Mouse (Mus musculus) lung, postnatal 4 days (tissue): Measurements from ENCODE around the gene Sync.

Source experiments
- DNase-seq, 2 experiments: peaks; one replicate each; pipeline ENCODE4 v3.0.0; 2021

Gene Sync

DNA sequence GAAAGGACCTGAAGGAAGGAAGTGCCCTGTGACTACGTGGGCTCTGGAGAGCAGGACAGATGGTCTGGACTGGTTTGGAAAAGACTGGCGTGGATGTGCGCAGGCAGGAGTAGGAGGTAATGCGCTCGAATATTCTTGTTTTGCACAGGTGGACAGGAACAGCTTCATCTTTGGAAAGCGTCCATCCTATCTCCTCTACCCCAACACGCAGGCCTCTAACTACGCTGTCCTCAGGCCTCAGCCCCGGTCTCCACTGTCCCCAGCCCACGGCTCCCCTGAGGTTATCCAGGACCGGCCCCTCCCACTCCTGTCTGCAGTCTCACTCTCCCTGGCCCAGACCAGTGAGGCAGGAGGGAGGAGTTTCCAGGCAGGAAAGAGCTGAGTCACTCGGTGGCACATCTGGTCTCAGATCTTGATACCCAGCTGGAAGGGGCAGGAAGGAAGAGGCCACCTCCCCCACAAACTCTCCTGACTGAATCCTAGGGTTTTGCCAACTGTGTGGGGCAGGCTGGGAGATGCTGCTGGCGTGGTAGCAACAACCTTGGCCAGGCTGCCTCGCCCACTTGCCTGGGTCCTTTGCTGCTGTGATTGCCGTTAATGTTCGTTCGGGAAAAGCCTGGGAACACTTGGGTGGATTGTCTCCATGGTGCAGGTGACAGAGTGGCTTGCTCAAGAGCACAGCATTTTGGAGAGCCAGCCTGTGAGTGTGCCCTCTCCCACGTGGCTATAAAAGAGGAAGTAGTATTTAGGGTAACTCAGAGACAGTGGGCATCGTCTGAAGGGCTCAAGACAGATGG is 24.0 kb upstream of the Sync start:
- peak; percentile 69 to 76 for DNase-seq

DNA sequence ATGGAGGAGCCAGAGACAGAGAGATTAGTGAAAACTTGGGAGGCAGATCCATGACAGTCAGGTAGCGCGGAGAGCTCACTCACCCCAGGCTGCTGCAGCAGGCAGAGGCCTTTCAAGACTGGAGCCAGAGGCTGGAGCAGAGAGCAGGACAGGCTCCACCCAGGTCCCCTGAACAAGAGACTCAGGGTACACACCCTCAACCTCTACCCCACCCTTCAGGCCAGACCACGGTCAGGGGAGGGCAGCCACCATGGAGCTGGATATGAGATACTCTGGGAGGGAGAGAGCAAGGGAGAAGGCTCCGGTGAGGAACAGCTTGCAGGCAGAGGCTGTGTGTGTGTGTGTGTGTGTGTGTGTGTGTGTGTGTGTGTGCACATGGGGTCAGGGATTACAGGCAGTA is 21.2 kb upstream of the Sync start:
- DNase-seq = no peak

DNA sequence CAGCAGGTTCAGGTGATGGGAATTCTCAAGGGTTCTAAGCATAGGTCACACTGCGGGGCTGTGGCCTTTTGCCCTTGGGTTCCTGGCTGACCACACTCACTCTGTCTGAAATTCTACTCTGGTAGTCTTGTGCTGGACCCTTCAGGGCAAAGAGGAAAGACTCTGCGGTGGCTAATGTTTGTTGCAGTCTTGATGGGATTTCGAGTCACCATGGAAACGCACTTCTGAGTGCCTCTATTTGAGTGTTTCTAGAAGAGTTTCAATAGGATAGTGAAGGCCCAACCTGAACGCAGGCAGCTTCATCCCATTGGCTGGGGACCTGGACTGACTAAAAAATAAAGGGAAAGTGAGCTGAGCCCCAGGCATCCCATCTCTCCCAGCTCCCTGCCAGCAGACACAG is 20.6 kb upstream of the Sync start:
- DNase-seq = no peak

GRCm38 (mm10) chr4:129268698-129269097 is 18.7 kb upstream of the Sync start:
- DNase-seq = peak in 1 of 2 experiments; percentile 49

DNA sequence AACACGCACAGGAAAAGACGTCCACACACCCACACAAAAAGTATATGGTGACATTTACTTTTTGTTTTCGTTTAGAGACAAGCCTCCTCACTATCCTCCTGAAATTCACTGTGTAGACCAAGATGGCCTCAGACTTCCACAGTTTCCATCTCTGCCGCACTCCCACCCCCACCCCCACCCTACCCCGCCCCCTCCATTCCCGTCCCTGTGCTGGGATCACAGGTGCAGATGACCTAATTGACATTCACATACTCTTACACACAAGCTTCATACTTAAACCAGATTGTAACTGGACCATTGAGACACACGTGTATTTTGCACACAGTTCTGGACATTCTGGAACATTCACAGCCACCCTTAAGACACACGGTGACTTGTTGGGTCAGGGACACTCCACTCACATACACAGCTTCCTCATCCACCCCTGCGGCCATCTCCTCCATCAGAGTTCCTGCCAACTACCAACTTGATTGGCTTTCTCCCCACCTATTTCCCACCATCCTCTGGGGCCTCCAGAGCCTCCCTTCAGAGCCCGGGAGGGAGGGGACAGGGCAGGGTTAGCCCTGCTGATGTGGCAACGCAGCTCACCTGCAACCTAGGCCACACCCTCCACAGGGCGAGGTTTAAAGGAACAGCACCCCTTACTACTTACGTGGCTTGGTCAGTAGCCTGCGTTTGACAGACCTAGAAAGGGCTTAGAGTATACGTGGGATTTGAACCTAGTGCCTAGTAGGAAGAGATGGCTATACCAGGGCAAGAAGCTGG is 15.2 kb upstream of the Sync start:
- peak; percentile 71 to 88 for DNase-seq

DNA sequence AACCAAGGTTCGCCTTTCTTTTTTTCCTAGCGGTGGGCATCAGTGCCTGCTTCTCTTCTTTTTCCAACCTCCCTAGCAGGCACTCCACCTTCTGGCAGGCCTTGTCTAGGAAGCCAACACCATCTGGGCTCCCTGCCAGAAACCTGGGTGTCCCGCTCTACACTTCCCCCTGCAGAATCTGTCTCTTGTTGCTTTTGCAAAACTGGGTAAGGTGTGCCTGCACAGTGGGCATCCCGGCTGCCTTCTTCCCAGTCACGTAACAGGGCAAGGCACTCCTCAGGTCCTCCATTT is 14.7 kb upstream of the Sync start:
- DNase-seq = peak; percentile 76 to 79

DNA sequence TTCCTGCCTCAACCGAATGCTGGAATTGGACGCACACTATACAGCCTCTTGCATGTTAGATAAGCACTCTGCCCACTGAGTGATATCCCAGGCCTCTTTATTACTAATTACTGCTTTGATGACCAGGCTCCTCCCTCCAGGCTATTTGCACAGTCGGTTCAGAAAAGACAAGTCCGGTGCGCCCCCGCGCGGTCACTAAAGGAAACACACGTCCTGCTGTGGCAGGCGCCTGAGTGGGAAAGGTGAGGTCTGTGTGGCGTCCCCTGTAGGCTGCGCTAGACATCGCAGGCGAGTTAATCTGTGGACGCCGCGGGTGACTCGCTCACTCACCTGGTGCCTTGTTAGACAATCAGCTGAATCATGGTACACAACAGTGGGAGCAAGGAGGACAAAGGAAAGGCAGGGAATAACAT is 11.0 kb upstream of the Sync start:
- peak; percentile 94 to 98 for DNase-seq

DNA sequence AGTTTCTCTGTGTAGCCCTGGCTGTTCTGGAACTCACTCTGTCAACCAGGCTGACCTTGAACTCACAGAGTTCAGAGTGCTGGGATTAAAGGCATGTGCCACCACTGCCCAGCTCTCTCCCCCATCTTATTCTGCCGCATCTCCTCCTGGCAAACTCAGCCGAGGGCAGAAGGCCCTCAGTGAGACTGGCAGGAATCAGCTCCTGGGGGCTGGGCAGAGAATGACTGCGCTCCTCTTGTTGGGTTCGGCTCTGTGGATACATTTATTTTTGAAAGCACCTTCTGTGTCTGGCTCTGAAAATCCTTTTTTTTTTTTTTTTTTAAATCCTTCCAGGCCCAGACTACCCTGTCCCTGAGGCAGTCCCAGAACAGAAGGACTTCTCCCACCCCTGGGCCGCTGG is 4.6 kb upstream of the Sync start:
- DNase-seq = no peak

DNA sequence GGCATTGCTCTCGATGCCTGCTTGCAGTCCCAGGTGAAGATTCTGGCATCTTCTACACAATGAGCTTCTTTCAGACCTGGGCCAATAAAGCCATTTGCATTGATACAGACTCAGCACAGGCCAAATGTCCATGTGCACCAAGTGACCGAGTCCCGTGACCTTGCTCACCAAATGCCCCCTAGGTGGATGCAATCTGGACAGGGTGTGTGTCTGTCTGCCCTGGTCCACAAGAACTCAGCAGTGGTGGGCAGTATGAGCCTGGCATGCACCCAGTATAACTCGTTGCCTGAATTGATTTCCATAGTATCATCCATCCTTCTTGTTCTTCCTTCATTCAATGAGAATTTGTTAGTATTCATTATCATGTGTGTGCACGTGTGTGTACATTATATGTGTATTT is 4.2 kb upstream of the Sync start:
- DNase-seq = no peak

DNA sequence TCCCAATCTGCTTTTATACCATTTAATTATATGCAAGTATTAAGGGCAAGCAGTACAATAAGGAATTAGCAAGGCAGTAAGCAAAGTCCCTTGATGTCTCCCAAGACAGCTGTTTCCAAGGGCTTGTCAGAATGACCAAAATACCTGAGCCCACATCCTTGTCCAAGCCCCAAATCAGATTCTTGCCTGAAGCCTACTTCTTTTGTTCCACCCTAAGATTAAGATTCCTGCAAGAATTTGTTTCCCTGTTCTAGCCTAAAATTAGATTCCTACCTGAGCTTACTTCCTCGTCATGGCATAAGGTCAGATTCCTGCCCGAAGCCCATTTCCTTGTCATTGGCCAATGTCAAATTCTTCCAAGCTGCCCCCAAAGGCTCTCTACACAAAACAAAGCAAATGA is 2.7 kb upstream of the Sync start:
- DNase-seq = no peak

DNA sequence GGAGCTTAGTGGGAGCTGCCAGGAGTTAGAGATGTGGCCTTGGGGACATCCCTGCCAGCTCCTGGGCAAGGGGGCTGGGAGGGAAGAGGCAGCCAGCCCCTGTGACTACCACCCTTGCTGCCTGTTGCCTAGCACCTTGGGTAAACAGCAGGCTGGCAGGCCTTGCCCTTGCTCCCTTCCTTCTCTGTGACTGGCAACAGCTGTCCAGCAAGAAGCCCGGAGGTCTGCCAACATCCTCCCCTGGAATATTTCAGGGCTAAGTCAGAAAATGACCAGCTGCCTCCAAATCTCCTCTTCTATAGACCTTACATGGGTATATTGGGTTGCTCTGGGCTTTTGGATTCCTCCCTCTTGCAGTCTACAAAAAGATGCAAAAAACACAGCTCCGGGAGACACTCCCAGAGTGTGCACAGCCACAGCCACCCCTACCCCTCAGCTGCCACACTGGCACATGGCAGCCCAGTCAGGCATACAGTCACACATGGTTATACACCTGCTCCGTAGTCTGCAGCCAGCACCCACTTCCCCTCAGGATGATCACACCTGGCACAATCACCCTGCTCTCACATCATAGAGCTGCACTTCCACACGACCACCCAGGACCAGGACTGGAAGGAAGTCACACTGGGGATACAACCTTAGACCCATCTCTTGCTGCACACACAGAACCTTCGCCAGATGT is 1.3 kb upstream of the Sync start:
- DNase-seq = peak in 1 of 2 experiments; percentile 58

- peak in 1 of 2 experiments; percentile 41 for DNase-seq
These were observed 540 bp upstream of the Sync start for GRCm38 (mm10) chr4:129286683-129287471.

GRCm38 (mm10) chr4:129288067-129288466 is 650 bp downstream of the Sync start:
- peak; percentile 18 to 44 for DNase-seq

GRCm38 (mm10) chr4:129289671-129290070 is 2.3 kb downstream of the Sync start:
- DNase-seq = no peak

- no peak for DNase-seq
These were observed 5.4 kb downstream of the Sync start for GRCm38 (mm10) chr4:129292831-129293230.

DNA sequence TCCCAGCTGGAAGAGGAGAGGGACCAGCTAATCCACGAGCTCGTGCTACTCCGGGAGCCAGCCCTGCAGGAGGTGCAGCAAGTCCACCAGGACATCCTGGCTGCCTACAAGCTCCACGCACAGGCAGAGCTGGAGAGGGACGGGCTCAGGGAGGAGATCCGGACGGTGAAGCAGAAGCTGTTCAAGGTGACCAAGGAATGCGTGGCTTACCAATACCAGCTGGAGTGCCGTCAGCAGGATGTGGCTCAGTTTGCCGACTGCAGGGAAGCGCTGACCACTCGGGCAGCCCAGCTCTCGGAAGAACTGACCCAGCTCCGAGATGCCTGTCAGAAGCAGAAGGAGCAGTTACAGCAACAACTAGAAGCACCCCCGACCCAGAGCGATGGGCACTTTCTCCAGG is 6.3 kb downstream of the Sync start:
- peak in 1 of 2 experiments; percentile 5 for DNase-seq

- DNase-seq = no peak
These were observed 7.8 kb downstream of the Sync start for GRCm38 (mm10) chr4:129295188-129295587.

- no peak for DNase-seq
These were observed 8.6 kb downstream of the Sync start for GRCm38 (mm10) chr4:129296066-129296465.

- DNase-seq = peak; percentile 30 to 32
These were observed 10.3 kb downstream of the Sync start for GRCm38 (mm10) chr4:129297724-129298123.

DNA sequence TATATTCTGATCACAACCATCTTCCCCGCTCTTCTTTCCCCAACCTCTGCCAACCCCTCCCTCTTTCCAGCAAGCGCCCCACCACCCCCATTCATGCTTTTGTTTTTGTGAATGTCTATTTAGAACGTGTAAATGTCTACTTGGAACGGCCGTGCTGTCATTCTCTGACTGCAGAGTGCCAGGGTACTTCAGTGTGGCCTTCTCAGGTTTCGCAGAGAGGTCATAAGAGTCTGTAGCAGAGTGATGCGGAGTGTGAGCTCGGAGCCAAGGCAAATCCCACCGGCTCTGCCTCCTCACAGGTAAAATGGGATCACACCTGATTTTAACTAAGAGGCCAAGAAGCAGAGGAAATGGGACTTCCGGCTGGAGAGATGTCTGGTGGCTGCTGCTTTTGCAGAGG is 11.7 kb downstream of the Sync start:
- peak in 1 of 2 experiments; percentile 6 for DNase-seq

DNA sequence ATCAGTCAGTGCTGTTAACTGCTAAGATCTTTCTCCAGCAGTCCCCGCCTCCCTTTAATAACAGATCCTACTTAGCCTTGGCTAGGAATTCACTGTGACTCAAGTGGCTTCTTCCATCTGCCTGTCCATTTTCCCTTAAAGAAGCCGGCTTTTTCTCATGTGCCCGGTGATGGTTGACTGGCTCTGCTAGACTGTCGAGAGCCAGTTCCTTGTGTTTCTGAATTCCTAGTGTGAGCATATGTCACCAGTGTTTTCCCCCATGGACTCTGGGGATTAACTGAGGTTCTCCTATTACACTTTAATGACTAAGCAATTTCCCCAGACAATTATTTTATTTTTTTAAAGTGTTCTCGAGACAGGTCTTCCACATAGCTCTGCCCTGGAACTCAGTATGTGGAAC is 16.0 kb downstream of the Sync start:
- DNase-seq = no peak

DNA sequence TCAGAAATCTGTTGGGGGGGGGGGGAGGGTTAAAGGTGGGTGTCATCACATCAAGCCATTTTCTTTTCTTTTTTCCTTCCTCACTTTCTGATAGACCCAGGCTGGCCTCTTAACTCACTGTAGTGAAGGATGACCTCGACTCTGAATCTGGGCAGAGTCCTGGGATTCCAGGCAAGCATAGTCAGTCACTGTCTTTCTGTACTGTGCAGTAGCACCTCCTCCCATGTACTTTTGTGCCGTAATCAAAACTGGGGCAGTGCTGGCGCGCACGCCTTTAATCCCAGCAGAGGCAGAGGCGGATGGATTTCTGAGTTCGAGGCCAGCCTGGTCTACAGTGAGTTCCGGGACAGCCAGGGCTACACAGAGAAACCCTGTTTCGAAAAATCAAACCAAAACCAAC is 16.4 kb downstream of the Sync start:
- no peak for DNase-seq

GRCm38 (mm10) chr4:129304306-129304705 is 16.9 kb downstream of the Sync start:
- DNase-seq = no peak
